Mouse (Mus musculus) liver, embryonic 13.5 days (tissue): ENCODE measurements around the gene Opa1. TPM values are rescaled to one million over a fixed set of nuclear protein-coding genes. Genes with fewer than 3 reads are reported as not detected.

ENCODE experiments used
- ATAC-seq: fragments of 200-750 bp; cut with Nextera tagmentation; 2 replicates; pipeline ENCODE4 v1.8.0; 2017; ENCODE audit warnings: low read depth, mild to moderate bottlenecking, moderate number of reproducible peaks, moderate library complexity
- DNase-seq: peaks from one replicate; pipeline ENCODE4 v3.0.0; 2022
- H3K27ac ChIP-seq: fragments of 300-500 bp; sonication (generic); 2 replicates; pipeline ENCODE4 v1.5.1; 2015; ENCODE audit warnings: moderate library complexity, mild to moderate bottlenecking, inconsistent platforms
- H3K27me3 ChIP-seq: fragments of 300-500 bp; sonication (generic); 2 replicates; pipeline ENCODE4 v1.6.1; 2015; ENCODE audit warnings: mild to moderate bottlenecking, inconsistent platforms
- H3K36me3 ChIP-seq: fragments of 300-500 bp; sonication (generic); 2 replicates; pipeline ENCODE4 v1.6.1; 2015; ENCODE audit warnings: mild to moderate bottlenecking, inconsistent platforms
- H3K4me1 ChIP-seq: fragments of 300-500 bp; sonication (generic); replicated peaks from 2 replicates; pipeline ENCODE4 v1.6.1; 2015; ENCODE audit warnings: inconsistent platforms
- H3K4me2 ChIP-seq: fragments of 300-500 bp; sonication (generic); 2 replicates; pipeline ENCODE4 v1.6.1; 2015; ENCODE audit warnings: inconsistent platforms, mild to moderate bottlenecking, moderate library complexity
- H3K4me3 ChIP-seq: fragments of 300-500 bp; sonication (generic); replicated peaks from 2 replicates; pipeline ENCODE4 v1.5.1; 2015; ENCODE audit warnings: mild to moderate bottlenecking, inconsistent platforms
- H3K9ac ChIP-seq: fragments of 300-500 bp; sonication (generic); 2 replicates; pipeline ENCODE4 v1.6.1; 2015; ENCODE audit warnings: mild to moderate bottlenecking, inconsistent platforms
- H3K9me3 ChIP-seq: fragments of 300-500 bp; sonication (generic); replicated peaks from 2 replicates; pipeline ENCODE4 v1.6.1; 2016; ENCODE audit warnings: inconsistent platforms
- WGBS: fragments of 180-500 bp; shearing (Covaris S2); methylation state at CpG from one replicate; pipeline ENCODE4 v1.1.7; 2015; ENCODE audit not compliant: insufficient replicate concordance; 5-methylcytosine and 5-hydroxymethylcytosine counted together
- polyA plus RNA-seq: library from polyadenylated mRNA; unstranded; fragments of >200 nt; fragmentation: Nextera tagmentation; extraction: Ambion mirVana; gene quantifications from 2 replicates; pipeline ENCODE4 v1.2.1, GENCODE M21; 2015

Gene Opa1
- polyA plus RNA-seq, 1 experiment from 2014 or later: 22.3 TPM

- DNase-seq: no peak
- Histone ChIP-seq H3K4me3 (no peak overlapping the region), H3K4me2 (no peak overlapping the region), H3K4me1 (no peaks in the 10 kb centered on the region; the same call in 1 of the 2 replicates), H3K36me3 (no peaks in the 10 kb centered on the region), H3K9ac (no peak overlapping the region), H3K27ac (no peak overlapping the region), H3K9me3 (no peaks in the 10 kb centered on the region), H3K27me3 (0 out of 2 replicates have a peak, but pooled peaks cover 3% of the 10 kb centered on the region)
- 30% methylated on average over 5 of the region's 5 CpGs for WGBS
- no peak for ATAC-seq
Measured at GRCm38 (mm10) chr16:29693025-29693682, 114.0 kb downstream of the Opa1 start.

- DNase-seq: no peak
- Histone ChIP-seq H3K4me2 (no peak overlapping the region), H3K27ac (no peak overlapping the region), H3K27me3 (0 out of 2 replicates have a peak, but pooled peaks cover 3% of the 10 kb centered on the region), H3K36me3 (no peaks in the 10 kb centered on the region), H3K9ac (no peak overlapping the region), H3K9me3 (no peaks in the 10 kb centered on the region; the same call in 1 of the 2 replicates), H3K4me1 (no peaks in the 10 kb centered on the region; the same call in 1 of the 2 replicates), H3K4me3 (no peak overlapping the region)
- no peak for ATAC-seq
- 51% methylated on average over 6 of the region's 6 CpGs for WGBS
Measured at GRCm38 (mm10) chr16:29693791-29694419, 114.8 kb downstream of the Opa1 start.

GRCm38 (mm10) chr16:29694420-29694959 is 115.4 kb downstream of the Opa1 start:
- H3K36me3 ChIP-seq: no peaks in the 10 kb centered on the region
- H3K4me2 ChIP-seq: no peak overlapping the region
- 0 out of 2 replicates have a peak, but pooled peaks cover 3% of the 10 kb centered on the region for H3K27me3 ChIP-seq
- ATAC-seq (no peak), DNase-seq (no peak)
- no peaks in the 10 kb centered on the region; the same call in 1 of the 2 replicates for H3K9me3 ChIP-seq
- H3K27ac ChIP-seq: no peak overlapping the region
- no peak overlapping the region for H3K4me3 ChIP-seq
- H3K9ac ChIP-seq: no peak overlapping the region
- no peaks in the 10 kb centered on the region; the same call in 1 of the 2 replicates for H3K4me1 ChIP-seq
- 63% methylated on average over 9 of the region's 9 CpGs for WGBS

Other genes starting within 250 kb of the Opa1 start
- not detected in 2 replicates for gene Atp13a5, start 200.6 kb upstream of the Opa1 start, polyA plus RNA-seq
- not detected in 2 replicates for gene Atp13a4, start 34.5 kb upstream of the Opa1 start, polyA plus RNA-seq